Mouse (Mus musculus): ENCODE measurements at regions not wholly inside any gene's neighbourhood (a gene's known extent, or its start where the extent isn't known, plus 50 kb on each side); places are given as distances from the start of the nearest gene placed in this dataset.
A peak's percentile ranks its signal among the peaks of the same experiment; 100 is the strongest.

DNA sequence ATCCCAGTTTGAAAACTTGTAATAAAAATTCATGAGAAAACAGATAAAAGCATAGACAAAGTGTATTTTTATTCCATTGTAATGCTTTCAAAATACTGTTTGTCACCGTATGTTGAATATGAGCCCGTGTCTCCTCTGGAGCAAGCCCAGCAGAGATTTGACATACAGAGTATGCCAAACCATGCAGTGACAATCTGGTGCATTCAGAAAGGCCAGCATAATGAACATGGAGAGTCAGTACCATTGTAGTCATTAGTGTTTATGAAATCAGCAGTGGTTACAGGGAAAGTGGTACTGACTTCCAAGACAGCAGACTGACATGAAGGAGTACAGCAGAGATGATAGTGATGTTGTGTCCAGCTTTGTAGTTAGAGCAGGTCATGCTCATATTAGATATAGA lies 1034.9 kb downstream of the Gm597 start:
- peak; percentile 51 for DNase-seq (ENCODE audit: low spot score)
- no peak overlapping the region for H3K4me2 ChIP-seq (ENCODE audit: low read depth, low read length)
- no peaks in the 10 kb centered on the region for H3K9me3 ChIP-seq (ENCODE audit: low read length)
- 75% methylated on average over 2 of the region's 2 CpGs for WGBS
- no peak for TF ChIP-seq CTCF (IDR thresholded peaks at IDR 0.05; ENCODE audit: low read depth)
- H3K27ac ChIP-seq = no peak overlapping the region
- H3K4me1 ChIP-seq (ENCODE audit: insufficient read depth, low read length) = no peaks in the 10 kb centered on the region
- ATAC-seq = no peak
- no peak overlapping the region for H3K9ac ChIP-seq (replicated peaks; ENCODE audit: low read length)
- no peaks in the 10 kb centered on the region for H3K27me3 ChIP-seq (ENCODE audit: insufficient read depth, low read length)
- no peaks in the 10 kb centered on the region for H3K36me3 ChIP-seq (ENCODE audit: insufficient read depth, low read length)
- no peak overlapping the region for H3K4me3 ChIP-seq (ENCODE audit: low read length)
